ENCODE assay signal across 15 mouse cellular contexts in genomic region chr5:43723830-43724229, GRCm38 (mm10).
DNase-seq lines count a peak whose midpoint lies in the region.
"Had no signal": no experiment of that assay in that cellular context is flagged by ENCODE, and none has a peak within 500 bp of the region (broad histone marks: within the 10 kb centered on the region; RNA-seq: fewer than 3 reads in every experiment).

No protein-coding gene starts in this region.

- DNase-seq in left cerebral cortex, postnatal 14 days (ENCODE audit: low spot score in 2 of 2): peak; percentile 25 to 27
- no peak for DNase-seq in left cerebral cortex, postnatal 36 days (ENCODE audit: low spot score in 2 of 2)
- DNase-seq in brain, adult 2 months (ENCODE audit: low read depth, low spot score): peak; percentile 68
- DNase-seq in telencephalon, adult 2 months (ENCODE audit: low read depth, low spot score): peak; percentile 66
- no peak for DNase-seq in thymus, postnatal 10 days (ENCODE audit: low spot score in 2 of 2)
- DNase-seq: adrenal gland, adult 2 months; adrenal gland, postnatal 10 days; adrenal gland, postnatal 36 days; cerebellum, adult 11 months; cerebellum, adult 18-20 months; cerebellum, adult 8-10 months; cerebellum, adult 9-11 months; cerebellum, postnatal 14 days; cerebellum, postnatal 36 days; embryo, embryonic 11 days had no signal

- intact Hi-C loops in left cerebral cortex, postnatal 14 days (cut with DNase I): no loop called here
- intact Hi-C loops in left cerebral cortex, postnatal 36 days (cut with DNase I): no loop called here

Comparison
In these comparisons a context has a peak if more than half of its experiments do, and no peak if none do; other contexts are left out.
1. DNase-seq: peak in left cerebral cortex, postnatal 14 days (2 of 2), brain, adult 2 months (single experiment) and telencephalon, adult 2 months (single experiment); none in left cerebral cortex, postnatal 36 days (0 of 2) and thymus, postnatal 10 days (0 of 2).